Comparison of ENCODE assay signal across 14 mouse cellular contexts in genomic region chr5:45292833-45293546, GRCm38 (mm10).
DNase-seq lines count a peak whose midpoint lies in the region; ATAC-seq and TF ChIP-seq lines count a peak whose summit lies in the region.
"Had no signal": no experiment of that assay in that cellular context is flagged by ENCODE, and none has a peak within 500 bp of the region (broad histone marks: within the 10 kb centered on the region; RNA-seq: fewer than 3 reads in every experiment).

No protein-coding gene starts in this region.

- H3K27me3 ChIP-seq in heart, postnatal 0 days (ENCODE audit: control insufficient read depth, insufficient read depth, low read length) = no peaks in the 10 kb centered on the region
- H3K27me3 ChIP-seq: embryonic facial prominence, embryonic 12.5 days; neural tube, embryonic 15.5 days had no signal

- no peaks in the 10 kb centered on the region for H3K4me1 ChIP-seq in heart, postnatal 0 days (ENCODE audit: control insufficient read depth, insufficient read depth)
- H3K4me1 ChIP-seq: embryonic facial prominence, embryonic 12.5 days; neural tube, embryonic 15.5 days had no signal

- H3K27ac ChIP-seq in heart, postnatal 0 days (ENCODE audit: low read depth) = peak overlapping the region; percentile 70
- H3K27ac ChIP-seq: embryonic facial prominence, embryonic 12.5 days; neural tube, embryonic 15.5 days had no signal

- H3K9ac ChIP-seq in heart, postnatal 0 days (replicated peaks; ENCODE audit: low read depth, low read length) = no peak overlapping the region
- H3K9ac ChIP-seq: embryonic facial prominence, embryonic 12.5 days; neural tube, embryonic 15.5 days had no signal

- H3K4me2 ChIP-seq in heart, postnatal 0 days (ENCODE audit: low read depth, low read length) = no peak overlapping the region
- H3K4me2 ChIP-seq: embryonic facial prominence, embryonic 12.5 days; heart, embryonic 11.5 days; neural tube, embryonic 15.5 days had no signal

- no peak overlapping the region for H3K4me3 ChIP-seq in heart, postnatal 0 days (ENCODE audit: low read depth, low read length)
- H3K4me3 ChIP-seq: embryonic facial prominence, embryonic 12.5 days; neural tube, embryonic 15.5 days had no signal

- intact Hi-C loops in heart, postnatal 10 days (cut with DNase I) = no loop called here

- no peak for ATAC-seq in heart, postnatal 0 days (ENCODE audit: insufficient read depth, low read depth)

- no peak for TF ChIP-seq EP300 in heart, postnatal 0 days (IDR thresholded peaks at IDR 0.05; ENCODE audit: low read depth)

- H3K9me3 ChIP-seq in heart, postnatal 0 days (replicated peaks; ENCODE audit: control insufficient read depth, low read length) = no peaks in the 10 kb centered on the region
- H3K9me3 ChIP-seq: embryonic facial prominence, embryonic 12.5 days; neural tube, embryonic 15.5 days had no signal

- H3K36me3 ChIP-seq in heart, postnatal 0 days (replicated peaks; ENCODE audit: control insufficient read depth, insufficient read depth, low read length) = no peaks in the 10 kb centered on the region
- H3K36me3 ChIP-seq: embryonic facial prominence, embryonic 12.5 days; neural tube, embryonic 15.5 days had no signal

- no peak for DNase-seq in heart, postnatal 0 days (ENCODE audit: low spot score)
- no peak for DNase-seq in heart, postnatal 10 days
- peak; percentile 5 for DNase-seq in lung, postnatal 10 days
- DNase-seq in lung, postnatal 14 days = no peak
- DNase-seq in ZHBTc4 (ENCODE audit: low read depth, low spot score) = peak; percentile 5
- peak; percentile 26 for DNase-seq in kidney, postnatal 14 days
- no peak for DNase-seq in frontal cortex, adult 2 months (ENCODE audit: extremely low spot score in 1 of 2, low spot score in 1 of 2)
- DNase-seq in embryo, embryonic 10 days (ENCODE audit: low spot score) = no peak
- DNase-seq: cerebellum, adult 11 months; layer of hippocampus, postnatal 36 days; right cerebral cortex, postnatal 25 days had no signal

- TF ChIP-seq CTCF in heart, postnatal 0 days (IDR thresholded peaks at IDR 0.05; ENCODE audit: low read depth) = no peak

- 53% methylated on average over 9 of the region's 9 CpGs for WGBS in heart, postnatal 0 days

Comparison
In these comparisons a context has a peak if more than half of its experiments do, and no peak if none do; other contexts are left out.
1. DNase-seq: peak in lung, postnatal 10 days (single experiment), ZHBTc4 (single experiment) and kidney, postnatal 14 days (single experiment); none in heart, postnatal 0 days (single experiment), heart, postnatal 10 days (0 of 2), lung, postnatal 14 days (single experiment), frontal cortex, adult 2 months (0 of 2) and embryo, embryonic 10 days (single experiment).